Mouse (Mus musculus): ENCODE measurements around the gene Thbs3. TPM values are rescaled to one million over a fixed set of nuclear protein-coding genes. Genes with fewer than 3 reads are reported as not detected.

Thbs3 gene
- polyA plus RNA-seq, 1 experiment from 2014 or later, result 107 TPM

GRCm38 (mm10) chr3:89244982-89245687, 30.2 kb downstream of the Thbs3 start:
- H3K9ac ChIP-seq (replicated peaks), result peak overlapping the region; percentile 71

GRCm38 (mm10) chr3:89245688-89246171, 30.8 kb downstream of the Thbs3 start, which contains the start of gene Krtcap2:
Gene Krtcap2, plus strand, starts transcription at chr3:89245966.
- H3K4me1 ChIP-seq, result peaks cover 48% of the 10 kb centered on the region
- H3K27me3 ChIP-seq, result peaks cover 12% of the 10 kb centered on the region; the same call in 1 of the 2 replicates
- peak within 1 kb of the TSS; percentile 90 for H3K27ac ChIP-seq (replicated peaks)
- peaks cover 15% of the 10 kb centered on the region; the same call in 1 of the 2 replicates for H3K36me3 ChIP-seq
- ATAC-seq (ENCODE audit: low FRiP score, low read depth), result peak; percentile 35
- peak within 1 kb of the TSS; percentile 78 for H3K4me3 ChIP-seq
- WGBS, result 6% methylated on average over 20 of the region's 20 CpGs
- no peaks in the 10 kb centered on the region for H3K9me3 ChIP-seq
- peak within 1 kb of the TSS; percentile 78 for H3K9ac ChIP-seq (replicated peaks)
- H3K4me2 ChIP-seq (replicated peaks), result peak within 1 kb of the TSS; percentile 91

More at GRCm38 (mm10) chr3:89244982-89245687, 30.2 kb downstream of the Thbs3 start:
- H3K4me1 ChIP-seq, result peaks cover 47% of the 10 kb centered on the region
- no peaks in the 10 kb centered on the region for H3K9me3 ChIP-seq
- peaks cover 12% of the 10 kb centered on the region; the same call in 1 of the 2 replicates for H3K27me3 ChIP-seq
- WGBS, result 0% methylated on average over 14 of the region's 26 CpGs
- peak overlapping the region; percentile 90 for H3K27ac ChIP-seq (replicated peaks)
- peak overlapping the region; percentile 91 for H3K4me2 ChIP-seq (replicated peaks)
- peaks cover 17% of the 10 kb centered on the region for H3K36me3 ChIP-seq
- peak; percentile 41 for ATAC-seq (ENCODE audit: low FRiP score, low read depth)
- H3K4me3 ChIP-seq, result peak overlapping the region; percentile 78

- H3K27ac ChIP-seq (replicated peaks), result peak within 1 kb of the TSS; percentile 90
- peak; percentile 55 for ATAC-seq (ENCODE audit: low FRiP score, low read depth)
- peak within 1 kb of the TSS; percentile 78 for H3K4me3 ChIP-seq
- peaks cover 19% of the 10 kb centered on the region for H3K27me3 ChIP-seq
- H3K4me1 ChIP-seq, result peaks cover 56% of the 10 kb centered on the region
- peak within 1 kb of the TSS; percentile 78 for H3K9ac ChIP-seq (replicated peaks)
- H3K36me3 ChIP-seq, result peaks cover 9% of the 10 kb centered on the region; the same call in 1 of the 2 replicates
- H3K9me3 ChIP-seq, result no peaks in the 10 kb centered on the region
- H3K4me2 ChIP-seq (replicated peaks), result peak within 1 kb of the TSS; percentile 91
- under 1% methylated on average over 42 of the region's 42 CpGs for WGBS
Measured at GRCm38 (mm10) chr3:89246261-89247100, 31.5 kb downstream of the Thbs3 start, which contains the start of gene Trim46. Gene Trim46, minus strand, starts transcription at chr3:89246309.

- H3K27me3 ChIP-seq, result peaks cover 25% of the 10 kb centered on the region
- 81% methylated on average over 4 of the region's 4 CpGs for WGBS
- no peak for ATAC-seq (ENCODE audit: low FRiP score, low read depth)
- H3K4me1 ChIP-seq, result peaks cover 57% of the 10 kb centered on the region
- peak overlapping the region; percentile 91 for H3K4me2 ChIP-seq (replicated peaks)
- H3K27ac ChIP-seq (replicated peaks), result no peak overlapping the region
- peak overlapping the region; percentile 78 for H3K4me3 ChIP-seq
- no peaks in the 10 kb centered on the region for H3K9me3 ChIP-seq
- H3K9ac ChIP-seq (replicated peaks), result peak overlapping the region; percentile 78; the same call in 1 of the 2 replicates
- peaks cover 3% of the 10 kb centered on the region; the same call in 1 of the 2 replicates for H3K36me3 ChIP-seq
Measured at GRCm38 (mm10) chr3:89247466-89247865, 32.5 kb downstream of the Thbs3 start.

GRCm38 (mm10) chr3:89250435-89251040, 35.6 kb downstream of the Thbs3 start:
- peaks cover 3% of the 10 kb centered on the region; the same call in 1 of the 2 replicates for H3K36me3 ChIP-seq
- H3K27me3 ChIP-seq, result peaks cover 17% of the 10 kb centered on the region
- H3K4me1 ChIP-seq, result peaks cover 29% of the 10 kb centered on the region
- H3K27ac ChIP-seq (replicated peaks), result no peak overlapping the region
- ATAC-seq (ENCODE audit: low FRiP score, low read depth), result no peak
- H3K4me2 ChIP-seq (replicated peaks), result no peak overlapping the region
- H3K4me3 ChIP-seq, result no peak overlapping the region
- no peak overlapping the region for H3K9ac ChIP-seq (replicated peaks)
- H3K9me3 ChIP-seq, result no peaks in the 10 kb centered on the region
- 25% methylated on average over 7 of the region's 7 CpGs for WGBS

GRCm38 (mm10) chr3:89251365-89251895, 36.5 kb downstream of the Thbs3 start:
- 9% methylated on average over 17 of the region's 17 CpGs for WGBS
- Histone ChIP-seq H3K4me3 (no peak overlapping the region), H3K9me3 (no peaks in the 10 kb centered on the region), H3K36me3 (peaks cover 3% of the 10 kb centered on the region; the same call in 1 of the 2 replicates), H3K4me1 (peaks cover 23% of the 10 kb centered on the region), H3K4me2 (replicated peaks) (peak overlapping the region; percentile 29), H3K9ac (replicated peaks) (no peak overlapping the region), H3K27me3 (peaks cover 17% of the 10 kb centered on the region), H3K27ac (replicated peaks) (no peak overlapping the region)
- ATAC-seq (ENCODE audit: low FRiP score, low read depth), result no peak

GRCm38 (mm10) chr3:89254994-89255393, 40.0 kb downstream of the Thbs3 start:
- no peak overlapping the region for H3K27ac ChIP-seq (replicated peaks)
- H3K4me3 ChIP-seq, result no peak overlapping the region
- 88% methylated on average over 5 of the region's 5 CpGs for WGBS
- H3K27me3 ChIP-seq, result peaks cover 19% of the 10 kb centered on the region
- no peak for ATAC-seq (ENCODE audit: low FRiP score, low read depth)
- no peaks in the 10 kb centered on the region for H3K9me3 ChIP-seq
- no peak overlapping the region for H3K9ac ChIP-seq (replicated peaks)
- peaks cover 12% of the 10 kb centered on the region for H3K4me1 ChIP-seq
- no peak overlapping the region for H3K4me2 ChIP-seq (replicated peaks)
- H3K36me3 ChIP-seq, result no peaks in the 10 kb centered on the region

- Histone ChIP-seq H3K27ac (replicated peaks) (no peak overlapping the region), H3K4me2 (replicated peaks) (no peak overlapping the region), H3K9ac (replicated peaks) (no peak overlapping the region), H3K27me3 (peaks cover 12% of the 10 kb centered on the region), H3K4me3 (no peak overlapping the region), H3K4me1 (peaks cover 6% of the 10 kb centered on the region), H3K9me3 (no peaks in the 10 kb centered on the region), H3K36me3 (no peaks in the 10 kb centered on the region)
- WGBS, result 86% methylated on average over 5 of the region's 5 CpGs
- ATAC-seq (ENCODE audit: low FRiP score, low read depth), result no peak
Measured at GRCm38 (mm10) chr3:89256177-89256576, 41.2 kb downstream of the Thbs3 start.

GRCm38 (mm10) chr3:89259076-89259475, 44.1 kb downstream of the Thbs3 start, which contains the start of gene Dpm3:
Gene Dpm3, plus strand, starts transcription at chr3:89259358.
- ATAC-seq (ENCODE audit: low FRiP score, low read depth), result no peak
- Histone ChIP-seq H3K9me3 (no peaks in the 10 kb centered on the region), H3K9ac (replicated peaks) (no peak within 1 kb of the TSS), H3K27ac (replicated peaks) (no peak within 1 kb of the TSS), H3K4me1 (no peaks in the 10 kb centered on the region), H3K4me3 (no peak within 1 kb of the TSS), H3K4me2 (replicated peaks) (no peak within 1 kb of the TSS), H3K36me3 (no peaks in the 10 kb centered on the region), H3K27me3 (0 out of 2 replicates have a peak, but pooled peaks cover 4% of the 10 kb centered on the region)
- 65% methylated on average over 7 of the region's 7 CpGs for WGBS

GRCm38 (mm10) chr3:89260211-89260610, 45.2 kb downstream of the Thbs3 start:
- 57% methylated on average over 3 of the region's 3 CpGs for WGBS

GRCm38 (mm10) chr3:89262417-89262816, 47.4 kb downstream of the Thbs3 start:
- H3K4me2 ChIP-seq (replicated peaks), result no peak overlapping the region
- H3K9ac ChIP-seq (replicated peaks), result no peak overlapping the region
- H3K27me3 ChIP-seq, result 0 out of 2 replicates have a peak, but pooled peaks cover 4% of the 10 kb centered on the region
- H3K27ac ChIP-seq (replicated peaks), result no peak overlapping the region
- H3K4me1 ChIP-seq, result peaks cover 11% of the 10 kb centered on the region
- 75% methylated on average over 10 of the region's 10 CpGs for WGBS
- no peak overlapping the region for H3K4me3 ChIP-seq
- no peaks in the 10 kb centered on the region for H3K36me3 ChIP-seq
- no peaks in the 10 kb centered on the region for H3K9me3 ChIP-seq
- ATAC-seq (ENCODE audit: low FRiP score, low read depth), result no peak

More at GRCm38 (mm10) chr3:89260211-89260610, 45.2 kb downstream of the Thbs3 start:
- Histone ChIP-seq H3K4me3 (no peak overlapping the region), H3K27me3 (0 out of 2 replicates have a peak, but pooled peaks cover 4% of the 10 kb centered on the region), H3K27ac (replicated peaks) (no peak overlapping the region), H3K9ac (replicated peaks) (no peak overlapping the region), H3K36me3 (no peaks in the 10 kb centered on the region), H3K4me1 (no peaks in the 10 kb centered on the region), H3K9me3 (no peaks in the 10 kb centered on the region), H3K4me2 (replicated peaks) (no peak overlapping the region)
- no peak for ATAC-seq (ENCODE audit: low FRiP score, low read depth)

Data from midbrain, embryonic 12.5 days (tissue).